Mouse (Mus musculus) kidney, adult 2 months (tissue): ENCODE data around the gene Rras. TPM values are rescaled to one million over a fixed set of nuclear protein-coding genes. Genes with fewer than 3 reads are reported as not detected.

Experiments used
- DNase-seq: peaks from one replicate; pipeline ENCODE4 v3.0.0; 2021
- H3K27ac ChIP-seq: fragments of 200-500 bp; 2 replicates; pipeline ENCODE4 v1.5.1; 2012; ENCODE audit warnings: low read depth, low read length, control low read depth, inconsistent platforms; ENCODE audit not compliant: insufficient read depth
- H3K27me3 ChIP-seq: fragments of 200-500 bp; replicated peaks from 2 replicates; pipeline ENCODE4 v1.6.1; 2012; ENCODE audit warnings: mild to moderate bottlenecking, moderate library complexity, low read length, inconsistent platforms; ENCODE audit not compliant: control insufficient read depth, insufficient read depth
- H3K36me3 ChIP-seq: fragments of 200-500 bp; 2 replicates; pipeline ENCODE4 v1.6.1; 2012; ENCODE audit warnings: mild to moderate bottlenecking, moderate library complexity, low read length, inconsistent platforms; ENCODE audit not compliant: control insufficient read depth, insufficient read depth
- H3K4me1 ChIP-seq: fragments of 200-500 bp; 2 replicates; pipeline ENCODE4 v1.6.1; 2011; ENCODE audit warnings: low read length; ENCODE audit not compliant: control insufficient read depth, insufficient read depth
- H3K4me3 ChIP-seq: fragments of 200-500 bp; 2 replicates; pipeline ENCODE4 v1.5.1; 2011; ENCODE audit warnings: mild to moderate bottlenecking, low read depth, low read length, control low read depth; ENCODE audit not compliant: insufficient read depth
- CTCF ChIP-seq: fragments of 200-500 bp; conservative IDR thresholded peaks from 2 replicates; pipeline ENCODE4 v1.5.1; 2011; ENCODE audit warnings: low read depth, mild to moderate bottlenecking, control low read depth, low read length, moderate library complexity, mixed read lengths; ENCODE audit not compliant: insufficient read depth, insufficient read length
- POLR2A ChIP-seq: fragments of 200-500 bp; IDR thresholded peaks from one replicate; pipeline ENCODE4 v1.6.1; 2011; ENCODE audit warnings: low read depth, low read length, control low read depth
- WGBS: fragments of 180-500 bp; shearing (Covaris S2); methylation state at CpG from one replicate; pipeline ENCODE4 v1.1.7; 2018; 5-methylcytosine and 5-hydroxymethylcytosine counted together
- polyA plus RNA-seq: library from polyadenylated mRNA; depleted of rRNA; stranded (reverse); fragments of >200 nt; gene quantifications from 2 replicates; pipeline ENCODE4 v1.2.3, GENCODE M21; 2012

Rras gene
- polyA plus RNA-seq, 1 experiment = 82.3 TPM

DNA sequence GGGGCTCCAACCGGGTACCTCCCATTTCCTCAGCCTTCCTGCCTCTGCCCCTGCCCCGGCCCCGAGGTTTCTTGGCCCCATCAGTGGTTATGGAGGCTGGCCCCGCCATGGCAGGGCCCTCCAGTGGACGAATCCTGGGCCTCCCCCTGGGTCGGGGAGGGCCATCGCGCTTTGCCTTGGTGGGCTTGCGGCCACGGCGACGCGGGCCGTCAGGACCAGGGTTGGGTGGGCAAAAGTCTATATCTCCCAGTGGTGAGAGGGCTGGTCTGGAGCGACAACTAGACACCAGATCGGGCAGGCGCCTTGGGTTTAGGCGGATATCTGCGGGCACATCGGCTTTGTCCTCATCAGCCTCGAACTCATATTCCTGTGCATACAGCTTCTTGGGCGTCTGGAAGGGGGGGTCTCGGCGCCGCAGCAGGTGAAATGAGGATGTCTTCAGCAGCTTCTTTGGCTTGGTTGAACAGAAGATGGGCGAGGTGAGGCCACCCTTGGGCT is 29.1 kb downstream of the Rras start:
- H3K27ac ChIP-seq = no peak overlapping the region
- H3K36me3 ChIP-seq = peaks cover 2% of the 10 kb centered on the region; the same call in 1 of the 2 replicates
- peaks cover 6% of the 10 kb centered on the region; the same call in 1 of the 2 replicates for H3K4me1 ChIP-seq
- DNase-seq = no peak
- no peaks in the 10 kb centered on the region for H3K27me3 ChIP-seq
- no peak for TF ChIP-seq CTCF
- H3K4me3 ChIP-seq = no peak overlapping the region
- 92% methylated on average over 26 of the region's 26 CpGs for WGBS

DNA sequence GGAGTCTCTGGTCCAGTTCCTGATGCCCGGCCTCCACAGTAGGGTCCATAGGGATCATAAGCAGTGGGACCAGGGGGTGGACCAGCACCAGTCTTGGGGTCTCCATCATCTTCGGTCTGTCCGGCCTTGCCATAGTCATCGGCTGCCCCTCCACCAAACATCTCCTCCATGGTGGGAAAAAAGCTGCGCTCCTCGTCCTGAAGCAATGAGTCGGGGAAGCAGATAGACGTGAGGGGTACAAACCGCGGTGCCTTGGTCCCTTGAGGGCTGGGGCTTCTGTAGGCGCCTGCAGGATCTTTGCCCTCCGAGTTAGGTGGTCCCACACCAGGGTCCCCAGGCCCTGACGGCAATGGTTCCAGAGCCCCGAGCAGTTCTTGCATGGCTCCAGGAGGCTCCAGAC is 29.7 kb downstream of the Rras start:
- Histone ChIP-seq H3K36me3 (peaks cover 2% of the 10 kb centered on the region; the same call in 1 of the 2 replicates), H3K4me1 (peaks cover 8% of the 10 kb centered on the region; the same call in 1 of the 2 replicates), H3K27ac (no peak overlapping the region), H3K27me3 (no peaks in the 10 kb centered on the region), H3K4me3 (no peak overlapping the region)
- WGBS = 94% methylated on average over 14 of the region's 14 CpGs
- no peak for TF ChIP-seq POLR2A
- TF ChIP-seq CTCF = no peak
- no peak for DNase-seq

- TF ChIP-seq POLR2A = no peak
- TF ChIP-seq CTCF = no peak
- 92% methylated on average over 38 of the region's 38 CpGs for WGBS
- H3K4me1 ChIP-seq = peaks cover 8% of the 10 kb centered on the region; the same call in 1 of the 2 replicates
- H3K4me3 ChIP-seq = no peak overlapping the region
- no peaks in the 10 kb centered on the region for H3K27me3 ChIP-seq
- no peak overlapping the region for H3K27ac ChIP-seq
- DNase-seq = no peak
- H3K36me3 ChIP-seq = no peaks in the 10 kb centered on the region; the same call in 1 of the 2 replicates
Observed at GRCm38 (mm10) chr7:45048001-45048890, 30.5 kb downstream of the Rras start.

GRCm38 (mm10) chr7:45048923-45049657 is 31.3 kb downstream of the Rras start:
- WGBS = 88% methylated on average over 23 of the region's 23 CpGs
- Histone ChIP-seq H3K4me1 (peaks cover 8% of the 10 kb centered on the region; the same call in 1 of the 2 replicates), H3K36me3 (no peaks in the 10 kb centered on the region; the same call in 1 of the 2 replicates), H3K4me3 (no peak overlapping the region), H3K27ac (no peak overlapping the region), H3K27me3 (no peaks in the 10 kb centered on the region)
- TF ChIP-seq CTCF (no peak), POLR2A (no peak)
- no peak for DNase-seq

DNA sequence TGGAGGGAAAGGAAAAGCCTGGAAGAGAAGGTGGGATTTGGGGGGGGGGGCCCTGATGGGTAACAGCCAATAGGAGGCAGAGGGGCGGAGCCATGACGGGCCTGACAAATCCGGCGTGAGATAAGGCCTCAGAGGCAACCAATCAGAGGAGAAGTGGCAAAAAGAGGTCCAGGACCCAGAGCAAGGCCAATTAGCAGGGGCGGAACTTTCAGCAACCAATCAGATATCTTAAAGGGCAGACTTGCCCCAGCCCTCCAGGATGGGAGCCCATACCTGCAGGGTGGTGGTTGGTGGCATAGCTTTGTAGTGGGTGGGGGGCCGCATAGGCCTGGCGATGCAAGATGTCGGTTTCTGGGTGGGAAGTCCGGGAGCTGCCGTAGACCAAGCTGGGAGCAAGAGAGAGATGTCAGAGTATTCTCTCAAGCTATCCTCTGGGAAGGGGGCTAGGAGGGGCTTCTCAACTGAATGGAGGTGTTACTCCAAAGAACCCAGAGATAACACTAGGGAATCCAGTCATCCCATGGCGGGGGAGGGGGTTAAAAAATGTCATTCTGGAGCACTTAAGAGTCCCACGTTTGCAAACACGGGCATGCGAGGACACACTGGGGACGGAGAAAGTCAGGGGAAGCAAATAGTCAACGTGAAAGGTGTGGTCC is 33.3 kb downstream of the Rras start:
- Histone ChIP-seq H3K27me3 (no peaks in the 10 kb centered on the region), H3K27ac (no peak overlapping the region), H3K36me3 (no peaks in the 10 kb centered on the region), H3K4me1 (peaks cover 8% of the 10 kb centered on the region; the same call in 1 of the 2 replicates), H3K4me3 (no peak overlapping the region; the same call in 1 of the 2 replicates)
- no peak for TF ChIP-seq CTCF
- TF ChIP-seq POLR2A = no peak
- DNase-seq = peak; percentile 79
- WGBS = 33% methylated on average over 16 of the region's 16 CpGs

- H3K27me3 ChIP-seq = no peaks in the 10 kb centered on the region
- TF ChIP-seq POLR2A (no peak), CTCF (no peak)
- no peak overlapping the region; the same call in 1 of the 2 replicates for H3K27ac ChIP-seq
- no peaks in the 10 kb centered on the region for H3K36me3 ChIP-seq
- peak overlapping the region; percentile 90 for H3K4me3 ChIP-seq
- peaks cover 8% of the 10 kb centered on the region; the same call in 1 of the 2 replicates for H3K4me1 ChIP-seq
- DNase-seq = no peak
- WGBS = 18% methylated on average over 13 of the region's 13 CpGs
Observed at GRCm38 (mm10) chr7:45051601-45051974, 33.8 kb downstream of the Rras start.
